Mouse (Mus musculus) effector memory CD4-positive, alpha-beta T cell, adult 7 months (primary cell): ENCODE results near the gene Lix1l. TPM values are rescaled to one million over a fixed set of nuclear protein-coding genes. Genes with fewer than 3 reads are reported as not detected.

Source experiments
- polyA plus RNA-seq: library from polyadenylated mRNA; unstranded; fragments of 100-300 nt; shearing (Covaris generic); gene quantifications from one replicate; pipeline ENCODE4 v1.2.1, GENCODE M21; 2017

Lix1l gene
- 0.45 TPM for polyA plus RNA-seq

DNA sequence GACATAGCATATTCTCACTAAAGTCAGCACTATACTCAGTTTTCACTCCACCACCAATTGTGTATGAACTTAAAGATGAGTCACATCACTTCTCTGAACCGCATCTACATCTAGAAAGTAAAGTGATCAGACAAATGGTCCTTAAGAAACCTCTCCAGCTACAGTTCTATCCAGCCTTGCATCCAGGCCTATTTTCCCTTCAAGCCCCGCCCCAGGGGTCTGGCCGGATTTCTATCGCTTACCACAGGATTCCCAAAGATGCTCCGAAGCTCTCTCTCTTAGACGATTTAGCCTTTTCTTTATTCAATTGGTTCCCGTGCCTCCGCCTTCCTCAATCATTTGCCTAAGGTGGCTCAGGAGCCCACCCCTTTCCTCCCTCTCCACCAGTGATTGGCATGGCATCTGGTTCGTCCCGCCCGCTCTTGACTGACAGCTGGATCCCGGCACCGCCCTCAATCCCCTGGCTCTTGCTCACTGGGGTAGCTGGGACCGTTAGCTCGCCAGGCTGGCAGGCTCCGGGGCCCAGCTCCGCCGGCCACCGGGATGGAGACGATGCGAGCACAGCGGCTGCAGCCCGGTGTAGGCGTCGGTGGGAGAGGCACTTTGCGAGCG, at the start of gene Lix1l:
Lix1l (plus strand) TSS at position 511 of the 612 bp plus-strand sequence.

DNA sequence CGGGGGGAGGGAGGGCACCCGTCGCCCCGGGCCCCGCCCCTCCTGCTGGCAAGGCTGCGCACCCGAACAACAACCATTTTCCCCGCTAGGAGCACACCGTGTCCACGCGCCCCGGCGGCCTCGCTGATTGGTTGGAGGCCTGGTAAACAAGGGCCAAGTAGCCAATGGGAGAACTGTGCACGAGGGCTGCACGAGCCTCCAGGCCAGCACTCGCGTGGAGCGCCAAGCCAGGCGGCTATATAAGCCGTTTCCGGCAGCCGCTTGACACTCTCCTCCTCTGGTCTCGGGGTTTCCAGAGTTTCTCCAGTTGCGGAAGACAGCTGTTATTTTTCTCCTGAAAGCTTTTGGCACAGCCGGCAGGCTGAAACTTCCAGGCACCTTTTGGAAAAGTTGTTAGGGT, 43.3 kb upstream of the Lix1l start, which contains the start of gene Txnip:
Txnip (plus strand) TSS at position 264 of the 400 bp plus-strand sequence.

DNA sequence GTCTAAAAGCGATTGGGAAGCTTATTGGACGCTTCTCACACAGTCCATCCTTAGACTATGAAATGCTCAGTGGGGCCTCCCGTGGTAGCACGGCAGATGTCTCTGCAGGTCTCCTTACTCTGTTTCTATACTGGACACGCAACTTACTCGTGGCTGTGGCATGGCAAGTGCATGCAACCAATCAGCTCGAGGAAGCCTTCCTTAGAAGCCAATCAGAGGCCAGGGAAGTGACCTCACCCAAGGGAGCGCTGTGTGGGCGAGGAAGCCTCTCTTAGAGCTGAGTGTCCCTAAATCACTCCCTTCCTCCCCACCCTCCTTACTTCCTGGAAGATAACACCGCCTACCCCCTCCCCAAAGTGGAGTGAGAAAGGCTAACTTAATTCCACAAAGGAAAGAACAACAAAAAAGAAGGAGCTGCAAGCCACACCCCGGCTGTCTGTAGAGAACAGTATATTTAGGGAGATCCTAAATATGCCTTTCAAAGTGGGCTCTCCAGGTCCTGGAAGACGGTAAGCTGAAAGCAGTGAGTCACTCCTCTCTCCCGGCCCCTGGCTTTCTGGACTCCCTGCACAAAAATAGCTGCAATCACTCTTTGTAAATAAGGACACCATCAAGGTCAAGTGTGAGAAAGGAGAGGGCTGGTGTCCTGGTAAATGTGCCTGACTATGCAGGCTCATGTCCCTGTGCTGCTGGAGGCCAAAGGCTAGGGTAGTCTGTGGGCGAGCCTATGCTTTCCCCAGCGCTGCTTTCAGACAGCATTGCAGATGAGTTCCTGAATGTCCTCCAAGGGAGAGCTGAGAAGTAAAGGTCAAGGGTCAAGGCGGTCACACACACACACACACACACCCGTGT, 24.0 kb upstream of the Lix1l start, which contains the start of gene Gm16253:
Gm16253 (plus strand) TSS at position 295 of the 852 bp plus-strand sequence.

DNA sequence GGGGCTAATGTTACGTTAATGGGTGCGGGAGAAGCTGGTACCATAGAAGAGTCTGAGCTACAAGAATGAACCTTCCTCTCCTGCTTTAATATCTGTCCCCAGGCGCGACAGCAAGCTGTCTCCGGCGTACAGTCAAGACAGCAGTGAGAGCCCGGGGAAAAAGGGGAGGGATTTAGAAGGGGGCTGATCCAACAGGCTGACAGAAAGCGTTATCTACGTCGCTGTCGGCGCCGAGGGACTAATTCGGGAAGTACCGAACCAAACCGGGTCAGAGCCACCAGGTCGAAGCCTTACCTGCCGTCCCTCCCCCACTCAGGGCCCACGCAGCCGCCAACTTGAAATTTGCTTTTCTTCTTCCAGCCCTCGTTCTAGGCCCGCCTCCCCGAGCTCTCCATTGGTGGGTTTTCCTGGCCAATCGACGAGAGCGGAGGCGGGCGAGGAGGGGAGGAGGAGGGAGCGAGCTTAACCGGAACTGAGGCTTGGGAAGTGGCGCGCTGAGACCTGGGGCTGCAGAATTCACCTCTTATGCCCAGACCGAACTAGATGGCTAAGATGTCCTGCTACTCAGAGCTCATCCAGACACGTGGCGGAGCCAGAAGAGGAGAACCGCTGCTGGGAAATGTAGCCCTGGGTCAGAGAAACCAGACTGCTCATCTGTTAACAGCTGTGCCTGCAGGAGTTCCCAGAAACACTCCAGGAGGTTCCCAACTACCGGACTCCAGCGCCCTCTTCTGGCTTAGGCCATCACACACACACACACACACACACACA, 7.0 kb upstream of the Lix1l start, which contains the start of gene Polr3gl:
Polr3gl (minus strand) TSS at position 392 of the 771 bp plus-strand sequence.

DNA sequence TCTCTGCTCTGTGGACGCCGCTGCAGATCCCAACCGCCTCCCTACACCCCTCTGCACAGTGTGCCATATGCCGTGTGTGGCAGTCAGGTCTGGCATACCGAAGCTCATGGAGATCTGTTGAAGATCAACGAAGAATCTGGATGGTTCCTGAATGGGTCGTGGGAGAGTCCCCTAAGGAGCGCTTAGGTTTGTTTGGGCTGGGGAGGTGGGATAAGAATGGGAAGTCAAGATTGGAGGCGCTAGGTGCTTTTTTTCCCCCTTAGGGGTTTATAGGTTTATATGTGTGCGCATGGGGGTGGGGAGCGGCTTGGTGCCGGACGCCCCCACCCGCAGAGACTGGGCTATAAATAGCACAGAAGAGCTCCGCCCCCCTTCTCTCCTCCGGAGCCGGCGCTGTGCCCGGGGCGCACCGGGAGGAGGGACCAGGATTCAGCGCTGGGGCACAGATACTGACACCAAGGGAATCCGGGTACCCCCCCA, 4.7 kb upstream of the Lix1l start, which contains the start of gene Ankrd34a:
Ankrd34a (plus strand) TSS at position 409 of the 480 bp plus-strand sequence.

DNA sequence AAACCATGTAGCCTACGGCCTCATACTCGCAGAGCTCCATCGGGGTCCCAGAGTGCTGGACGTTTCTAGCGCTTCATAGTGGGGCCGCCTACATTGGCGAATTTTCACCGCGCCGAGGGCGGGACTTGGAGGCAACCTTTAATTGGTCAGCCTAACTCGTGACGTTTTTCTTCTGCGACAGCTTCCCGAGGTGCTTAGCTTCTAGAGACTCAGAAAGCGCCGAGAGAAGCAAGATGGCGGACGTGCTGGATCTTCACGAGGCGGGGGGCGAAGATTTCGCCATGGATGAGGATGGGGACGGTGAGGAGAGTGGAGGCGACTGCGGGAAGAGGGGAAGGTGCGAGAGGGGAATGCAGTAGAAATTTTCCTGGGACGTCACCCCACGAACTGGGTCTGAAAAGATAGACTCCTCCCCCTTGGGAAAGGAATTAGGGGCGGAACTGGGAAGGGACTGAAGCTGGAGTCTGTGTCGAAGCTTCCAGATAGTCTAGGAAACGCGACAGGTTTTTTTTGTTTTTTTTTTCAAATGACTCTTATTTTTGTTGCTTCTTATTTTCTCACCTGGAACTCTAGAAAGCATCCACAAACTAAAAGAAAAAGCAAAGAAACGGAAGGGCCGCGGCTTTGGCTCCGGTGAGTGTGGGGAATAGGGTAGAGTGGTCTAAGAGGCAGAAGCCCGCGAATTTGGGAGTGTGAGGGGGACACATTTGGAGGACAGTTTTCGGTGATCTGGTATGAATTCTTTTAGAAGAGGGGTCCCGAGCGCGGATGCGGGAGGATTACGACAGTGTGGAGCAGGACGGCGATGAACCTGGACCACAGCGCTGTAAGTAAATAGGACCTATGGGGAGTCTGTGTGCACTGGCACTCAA, 29.0 kb downstream of the Lix1l start, which contains the start of gene Rbm8a:
Rbm8a (plus strand) TSS at position 205 of the 872 bp plus-strand sequence.

DNA sequence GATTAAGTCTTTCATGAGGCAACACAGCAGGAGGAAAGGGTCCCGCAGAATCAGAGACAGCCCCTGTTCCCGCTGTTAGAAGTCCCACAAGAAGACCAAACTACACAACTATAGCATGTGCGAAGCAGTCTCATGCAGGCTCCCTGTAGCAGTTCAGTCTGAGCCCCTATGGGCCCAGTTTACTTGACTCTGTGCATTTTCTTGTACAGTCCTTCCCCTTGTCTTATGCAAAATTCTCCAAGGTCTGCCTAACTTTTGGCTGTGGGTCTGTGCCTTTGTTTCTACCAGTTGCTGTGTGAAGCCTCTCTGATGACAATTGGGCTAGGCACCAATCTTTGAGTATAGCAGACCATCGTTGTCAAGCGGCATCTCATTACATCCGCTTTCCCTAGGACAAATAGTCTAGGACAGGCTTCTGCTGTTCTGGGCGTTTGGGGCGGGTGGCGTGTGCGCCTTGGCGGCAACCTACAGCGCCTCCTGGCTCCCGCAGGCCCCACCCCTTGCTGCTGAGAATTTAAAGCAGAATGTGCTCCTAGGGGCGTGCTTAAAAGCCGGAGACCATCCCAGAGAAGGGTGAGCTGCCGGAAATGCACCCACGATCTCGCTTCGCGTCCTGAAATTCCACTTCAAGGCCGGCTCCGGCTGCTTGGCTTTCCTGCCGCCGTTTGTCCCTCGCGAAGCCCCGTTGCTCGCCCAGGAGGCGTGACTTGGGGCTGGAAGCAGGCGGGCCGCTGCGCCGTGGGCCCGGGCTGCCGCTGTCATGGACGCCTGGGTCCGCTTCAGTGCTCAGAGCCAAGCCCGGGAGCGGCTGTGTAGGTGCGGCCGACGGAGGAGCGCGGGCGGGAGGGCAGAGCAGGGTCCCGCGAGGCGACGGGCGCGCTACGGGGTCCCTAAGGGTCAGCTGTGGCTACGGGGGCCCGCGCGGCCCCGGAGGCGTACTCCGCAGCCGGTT, 34.3 kb downstream of the Lix1l start, which contains the start of the genes Pex11b and Gm42957:
Pex11b (plus strand) TSS at position 449 of the 952 bp plus-strand sequence.
Gm42957 (plus strand) TSS at position 547 of the 952 bp plus-strand sequence.

DNA sequence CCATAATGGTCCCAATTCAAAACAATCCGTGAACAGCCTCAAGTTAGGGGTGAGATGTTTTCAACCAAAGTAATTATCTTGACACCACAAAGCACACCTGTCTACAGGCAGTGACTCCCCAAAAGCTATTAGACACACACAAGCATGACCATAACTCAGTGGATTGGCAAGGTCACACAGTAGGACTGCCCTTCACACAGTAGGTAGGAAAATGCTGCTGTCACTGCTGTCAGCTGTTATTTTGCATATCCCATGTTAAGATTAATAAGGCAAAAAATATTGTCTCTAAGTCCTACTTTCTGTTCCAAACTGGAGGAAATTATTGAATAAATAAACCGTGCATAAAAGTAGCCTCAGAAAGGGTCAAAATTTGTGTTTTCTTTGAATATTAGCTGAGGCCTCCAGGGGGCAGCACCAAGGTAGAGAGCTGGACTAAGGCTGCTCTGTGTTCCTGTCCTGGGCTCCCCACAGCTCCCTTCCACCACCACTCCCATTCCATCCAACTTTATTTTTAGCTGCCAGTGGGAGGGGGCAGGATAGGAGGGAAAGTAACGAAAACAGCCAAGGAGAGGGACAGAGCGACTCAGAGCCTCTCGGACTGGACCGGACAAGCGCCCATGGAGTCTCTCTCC, 44.2 kb downstream of the Lix1l start, which contains the start of gene Itga10:
Itga10 (plus strand) TSS at position 567 of the 632 bp plus-strand sequence.

DNA sequence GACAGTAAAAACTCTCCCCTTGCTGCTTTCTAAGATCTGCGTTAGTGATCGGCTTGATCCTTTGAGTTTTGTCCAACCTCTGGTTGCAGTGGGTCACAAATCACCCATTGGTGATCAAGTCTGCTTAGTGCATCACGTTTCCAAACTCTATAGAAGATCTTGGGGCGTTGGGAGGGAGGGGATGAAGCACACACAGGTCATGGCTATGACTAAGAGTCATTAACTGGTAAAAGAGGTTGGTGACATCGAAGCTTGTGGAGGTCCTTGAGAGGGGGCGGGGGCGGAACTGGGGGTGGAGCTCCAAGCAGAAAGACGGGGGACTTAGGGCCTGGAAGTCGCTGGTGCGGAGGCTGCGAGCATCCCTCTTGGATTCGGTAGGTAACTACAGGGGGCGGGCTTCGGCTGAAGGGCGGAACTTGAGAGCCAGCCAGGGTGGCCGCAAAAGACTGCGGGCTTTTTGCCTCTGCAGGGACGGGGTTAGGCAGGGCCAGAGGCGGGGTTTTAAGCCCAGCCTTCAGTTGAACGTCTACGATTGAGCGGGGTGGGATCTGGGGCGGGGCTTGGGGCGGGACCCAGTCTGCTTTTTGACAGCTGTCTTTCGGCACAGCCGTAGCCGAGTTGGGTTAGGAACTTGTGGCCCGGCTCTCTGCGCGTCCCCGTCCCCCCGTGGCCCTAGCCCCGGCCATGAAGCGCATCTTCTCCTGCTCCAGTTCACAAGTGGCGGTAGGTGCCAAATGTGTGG, 68.9 kb downstream of the Lix1l start, which contains the start of gene Ankrd35:
Ankrd35 (plus strand) TSS at position 405 of the 742 bp plus-strand sequence.

Other genes with a start within 250 kb of the Lix1l start
- not detected for gene BC107364, start 148.8 kb upstream of the Lix1l start, polyA plus RNA-seq
- gene Hfe2, start 76.0 kb upstream of the Lix1l start, polyA plus RNA-seq, result 0.44 TPM
- 473 TPM for gene Txnip, start 43.2 kb upstream of the Lix1l start, polyA plus RNA-seq
- gene Gm16253, start 24.2 kb upstream of the Lix1l start, polyA plus RNA-seq, result not detected
- gene Polr3gl, start 7.0 kb upstream of the Lix1l start, polyA plus RNA-seq, result 18.4 TPM
- gene Ankrd34a, start 4.5 kb upstream of the Lix1l start, polyA plus RNA-seq, result not detected
- gene Rbm8a, start 28.8 kb downstream of the Lix1l start, polyA plus RNA-seq, result 189 TPM
- 22.0 TPM for gene Pex11b, start 34.2 kb downstream of the Lix1l start, polyA plus RNA-seq
- not detected for gene Gm42957, start 34.3 kb downstream of the Lix1l start, polyA plus RNA-seq
- gene Itga10, start 44.4 kb downstream of the Lix1l start, polyA plus RNA-seq, result 0.29 TPM
- 4.7 TPM for gene Ankrd35, start 69.0 kb downstream of the Lix1l start, polyA plus RNA-seq
- 9.8 TPM for gene Pias3, start 95.2 kb downstream of the Lix1l start, polyA plus RNA-seq
- gene Nudt17, start 107.4 kb downstream of the Lix1l start, polyA plus RNA-seq, result 2.4 TPM
- gene Polr3c, start 126.5 kb downstream of the Lix1l start, polyA plus RNA-seq, result 50.8 TPM
- gene Rnf115, start 126.5 kb downstream of the Lix1l start, polyA plus RNA-seq, result 103 TPM
- gene Pdzk1, start 228.1 kb downstream of the Lix1l start, polyA plus RNA-seq, result 0.88 TPM
- gene Cd160, start 228.2 kb downstream of the Lix1l start, polyA plus RNA-seq, result 6.7 TPM